Mouse (Mus musculus) lung, postnatal 10 days (tissue): ENCODE measurements around the gene Gm20458.

Experiments
- DNase-seq: peaks from one replicate; pipeline ENCODE4 v3.0.0; 2021

Gm20458 gene

GRCm38 (mm10) chr2:164504919-164505318 is 44.2 kb downstream of the Gm20458 start:
- no peak for DNase-seq

GRCm38 (mm10) chr2:164505619-164506347 is 45.0 kb downstream of the Gm20458 start:
- DNase-seq: no peak

- no peak for DNase-seq
Measured at GRCm38 (mm10) chr2:164507811-164508210, 47.0 kb downstream of the Gm20458 start.

- no peak for DNase-seq
Measured at GRCm38 (mm10) chr2:164510621-164511190, 49.9 kb downstream of the Gm20458 start.

GRCm38 (mm10) chr2:164512121-164512909 is 51.5 kb downstream of the Gm20458 start:
- no peak for DNase-seq

GRCm38 (mm10) chr2:164513389-164513788 is 52.6 kb downstream of the Gm20458 start:
- DNase-seq: peak; percentile 83

GRCm38 (mm10) chr2:164514916-164515315 is 54.1 kb downstream of the Gm20458 start:
- no peak for DNase-seq

GRCm38 (mm10) chr2:164515897-164516296 is 55.1 kb downstream of the Gm20458 start:
- DNase-seq: no peak

- no peak for DNase-seq
Measured at GRCm38 (mm10) chr2:164516592-164516991, 55.8 kb downstream of the Gm20458 start.

GRCm38 (mm10) chr2:164517485-164518221 is 56.9 kb downstream of the Gm20458 start:
- DNase-seq: peak; percentile 77

- no peak for DNase-seq
Measured at GRCm38 (mm10) chr2:164518266-164519170, 57.8 kb downstream of the Gm20458 start.

- DNase-seq: no peak
Measured at GRCm38 (mm10) chr2:164519171-164519526, 58.4 kb downstream of the Gm20458 start.

GRCm38 (mm10) chr2:164520782-164521181 is 60.0 kb downstream of the Gm20458 start:
- DNase-seq: peak; percentile 80

GRCm38 (mm10) chr2:164521841-164522240 is 61.1 kb downstream of the Gm20458 start:
- no peak for DNase-seq

- DNase-seq: no peak
Measured at GRCm38 (mm10) chr2:164522280-164522679, 61.5 kb downstream of the Gm20458 start.

- DNase-seq: no peak
Measured at GRCm38 (mm10) chr2:164523301-164523773, 62.6 kb downstream of the Gm20458 start.

- DNase-seq: no peak
Measured at GRCm38 (mm10) chr2:164528557-164528956, 67.8 kb downstream of the Gm20458 start.

- peak; percentile 86 for DNase-seq
Measured at GRCm38 (mm10) chr2:164531169-164531568, 70.4 kb downstream of the Gm20458 start.

GRCm38 (mm10) chr2:164534315-164534714 is 73.5 kb downstream of the Gm20458 start:
- DNase-seq: no peak

GRCm38 (mm10) chr2:164537003-164537402 is 76.2 kb downstream of the Gm20458 start:
- DNase-seq: no peak
